Comparison of ENCODE assay signal across 9 mouse cellular contexts in the genomic region with DNA sequence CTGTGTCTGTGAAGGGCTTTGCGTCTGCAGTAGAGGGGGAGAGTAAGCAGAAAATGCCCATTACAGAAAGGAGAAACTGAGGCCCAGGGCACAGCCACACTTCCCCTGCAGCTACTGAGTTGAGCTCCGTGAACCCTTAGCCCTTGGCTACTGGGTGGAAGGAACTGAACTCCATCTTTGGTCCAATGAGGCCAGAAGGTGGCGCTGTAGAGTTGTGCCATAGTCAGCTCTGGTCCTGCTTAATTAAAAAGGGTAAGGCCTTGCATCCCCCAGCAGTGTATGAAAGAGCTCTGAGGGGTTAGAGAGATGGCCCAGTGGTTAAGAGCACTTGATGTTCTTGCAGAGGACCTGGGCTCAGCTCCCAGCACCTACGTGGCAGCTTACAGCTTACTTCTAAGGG.
A peak's percentile ranks its signal among the peaks of the same experiment; 100 is the strongest.
DNase-seq lines count a peak whose midpoint lies in the region; ATAC-seq and TF ChIP-seq lines count a peak whose summit lies in the region.
"Had no signal": no experiment of that assay in that cellular context is flagged by ENCODE, and none has a peak within 500 bp of the region (broad histone marks: within the 10 kb centered on the region; RNA-seq: fewer than 3 reads in every experiment).

No protein-coding gene starts in this region.

- no peak overlapping the region for H3K9ac ChIP-seq in liver, embryonic 11.5 days (ENCODE audit: low read depth, low read length)
- no peak overlapping the region for H3K9ac ChIP-seq in midbrain, postnatal 0 days (replicated peaks; ENCODE audit: low read length, poor library complexity, severe bottlenecking)

- TF ChIP-seq CTCF in midbrain, postnatal 0 days (IDR thresholded peaks at IDR 0.05) = peak; percentile 61

- ATAC-seq in liver, embryonic 11.5 days (replicated peaks; ENCODE audit: low FRiP score) = no peak
- no peak for ATAC-seq in midbrain, postnatal 0 days (ENCODE audit: low FRiP score)

- WGBS in liver, embryonic 11.5 days = 50% methylated on average over 4 of the region's 4 CpGs
- 54% methylated on average over 4 of the region's 4 CpGs for WGBS in midbrain, postnatal 0 days

- H3K36me3 ChIP-seq in liver, embryonic 11.5 days (ENCODE audit: control insufficient read depth, insufficient read depth, low read length) = no peaks in the 10 kb centered on the region
- peaks cover 31% of the 10 kb centered on the region for H3K36me3 ChIP-seq in midbrain, postnatal 0 days (ENCODE audit: insufficient read depth, low read length)

- DNase-seq in cerebellum, adult 18-20 months = peak; percentile 55 to 70
- DNase-seq in cerebellum, adult 9-11 months = no peak
- DNase-seq in liver (peak; percentile 19), R1 (ENCODE audit: low read depth, low spot score) (peak; percentile 72), MN1 (ENCODE audit: low spot score) (no peak)
- no peak for DNase-seq in liver, embryonic 11.5 days (ENCODE audit: low spot score)
- DNase-seq in midbrain, postnatal 0 days (ENCODE audit: low spot score) = no peak
- no peak for DNase-seq in ovary, postnatal 36 days (ENCODE audit: low spot score)

- H3K4me2 ChIP-seq in liver, embryonic 11.5 days = no peak overlapping the region
- no peak overlapping the region for H3K4me2 ChIP-seq in midbrain, postnatal 0 days (ENCODE audit: low read depth, low read length, poor library complexity, severe bottlenecking)

- H3K27ac ChIP-seq in liver, embryonic 11.5 days (ENCODE audit: low read depth, low read length) = no peak overlapping the region
- no peak overlapping the region for H3K27ac ChIP-seq in midbrain, postnatal 0 days (ENCODE audit: low read depth, low read length)

- no peaks in the 10 kb centered on the region for H3K4me1 ChIP-seq in liver, embryonic 11.5 days (replicated peaks; ENCODE audit: control insufficient read depth, insufficient read depth, low read length)
- peaks cover 9% of the 10 kb centered on the region; the same call in 1 of the 2 replicates for H3K4me1 ChIP-seq in midbrain, postnatal 0 days (ENCODE audit: insufficient read depth, low read length)

- H3K9me3 ChIP-seq in liver, embryonic 11.5 days (ENCODE audit: control insufficient read depth, low read length) = no peaks in the 10 kb centered on the region
- no peaks in the 10 kb centered on the region for H3K9me3 ChIP-seq in midbrain, postnatal 0 days (ENCODE audit: low read length)

- no peaks in the 10 kb centered on the region for H3K27me3 ChIP-seq in liver, embryonic 11.5 days (replicated peaks; ENCODE audit: control insufficient read depth, insufficient read depth, low read length)
- H3K27me3 ChIP-seq in midbrain, postnatal 0 days (ENCODE audit: insufficient read depth, low read length) = no peaks in the 10 kb centered on the region

- H3K4me3 ChIP-seq in liver, embryonic 11.5 days (ENCODE audit: low read depth, low read length) = no peak overlapping the region
- H3K4me3 ChIP-seq in midbrain, postnatal 0 days (ENCODE audit: low read depth, low read length) = no peak overlapping the region
- H3K4me3 ChIP-seq: megakaryocyte, embryonic 14.5 days had no signal

Comparison
In these comparisons a context has a peak if more than half of its experiments do, and no peak if none do; other contexts are left out.
1. DNase-seq: peak in cerebellum, adult 18-20 months (2 of 2), liver (single experiment) and R1 (single experiment); none in cerebellum, adult 9-11 months (single experiment), liver, embryonic 11.5 days (single experiment), midbrain, postnatal 0 days (single experiment), ovary, postnatal 36 days (single experiment) and MN1 (single experiment).